Mouse (Mus musculus): ENCODE measurements around the gene Rab11fip5.

DNA sequence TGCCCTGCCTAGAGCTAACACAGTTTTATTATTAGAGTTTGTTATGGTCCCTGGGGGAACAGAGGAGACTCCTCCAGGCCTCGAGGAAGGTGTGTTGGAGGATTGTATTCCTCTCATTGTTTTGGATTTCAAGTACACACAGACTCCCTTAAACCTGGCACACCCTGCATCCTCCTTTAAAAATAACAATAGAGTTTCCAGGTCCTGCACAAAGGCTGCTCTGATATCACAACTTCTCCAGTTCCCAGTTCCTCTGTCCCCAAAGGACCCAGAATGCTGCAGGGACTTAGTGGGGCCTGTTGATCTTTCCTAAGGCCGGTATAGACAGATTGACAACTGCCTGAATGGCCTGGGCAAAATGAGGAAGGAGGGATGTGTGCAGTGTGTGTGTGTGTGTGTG lies 28.2 kb upstream of the Rab11fip5 start:
- TF ChIP-seq CTCF (conservative IDR thresholded peaks at IDR 0.05; ENCODE audit: low read length) (no peak), POU5F1 (IDR thresholded peaks at IDR 0.05; ENCODE audit: borderline replicate concordance, low read length) (no peak)

Data from E14TG2a.4 (cell line).